Mouse (Mus musculus) B cell, adult 67 days (primary cell): ENCODE measurements around the gene Abhd16b. TPM values are rescaled to one million over a fixed set of nuclear protein-coding genes. Genes with fewer than 3 reads are reported as not detected.

Experiments used
- total RNA-seq, 2 experiments: library from RNA; stranded (reverse); gene quantifications; 4 replicates each; pipeline ENCODE4 v1.2.4; 2023

The Abhd16b gene
- total RNA-seq, result not detected

DNA sequence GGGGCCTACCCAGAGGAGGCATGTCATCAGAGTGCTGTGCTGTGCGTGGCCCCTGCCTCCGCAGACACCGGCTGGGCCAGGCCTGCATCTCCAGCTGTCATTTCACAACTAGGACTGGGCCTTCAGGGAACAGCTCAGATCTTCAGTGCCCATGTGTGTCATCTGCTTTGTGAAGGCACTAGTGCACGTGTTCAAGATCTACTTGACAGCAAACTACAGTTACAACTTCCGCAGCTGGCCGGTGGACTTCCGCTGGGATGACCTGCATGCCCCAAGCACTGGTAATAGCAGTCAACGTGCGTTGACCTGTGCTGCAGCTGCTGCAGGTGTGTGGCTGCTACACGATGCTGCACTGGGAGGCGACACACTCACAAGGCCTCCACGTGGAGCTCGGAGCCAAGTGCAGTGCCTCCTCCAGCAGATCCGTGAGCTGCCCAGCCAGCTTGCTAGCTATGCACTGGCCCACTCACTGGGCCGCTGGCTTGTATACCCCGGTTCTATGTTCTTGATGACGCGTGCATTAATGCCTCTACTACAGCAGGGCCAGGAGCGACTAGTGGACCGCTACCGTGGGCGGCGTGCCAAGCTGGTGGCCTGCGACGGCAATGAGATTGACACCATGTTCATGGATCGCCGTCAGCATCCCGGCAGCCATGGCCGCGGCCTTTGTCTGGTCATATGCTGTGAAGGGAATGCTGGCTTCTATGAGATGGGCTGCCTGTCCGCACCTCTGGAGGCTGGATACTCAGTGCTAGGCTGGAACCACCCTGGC is at the start of gene Abhd16b:
Abhd16b (plus strand) TSS at position 51 of the 772 bp plus-strand sequence.

DNA sequence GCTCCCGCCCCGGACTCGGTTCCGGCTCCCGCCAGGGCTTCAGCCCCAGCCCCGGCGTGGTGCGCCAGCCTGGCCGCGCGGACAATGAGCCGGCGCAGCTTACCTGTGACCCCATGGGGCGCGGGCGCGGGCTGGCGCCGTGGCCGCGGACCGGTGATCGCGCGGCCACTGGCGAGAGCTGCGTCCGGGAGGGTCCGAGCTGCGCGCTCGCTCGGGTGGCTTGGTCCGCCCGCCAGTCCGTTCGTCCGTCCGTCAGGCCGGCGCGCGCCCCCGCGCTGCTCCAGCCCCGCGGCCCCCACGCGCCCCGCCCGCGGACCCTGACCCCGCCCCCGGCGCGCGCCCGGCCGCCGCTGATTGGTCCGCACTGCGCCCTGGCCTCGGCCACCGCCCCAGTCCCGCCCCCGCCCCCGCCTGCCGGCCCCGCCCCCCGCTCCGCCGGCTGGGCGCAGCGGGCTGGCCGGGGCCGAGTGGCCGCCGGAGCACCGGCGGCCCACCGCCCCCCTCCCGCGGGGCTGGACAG is 33.8 kb upstream of the Abhd16b start, which contains the start of gene Zbtb46:
Zbtb46 (minus strand) TSS at position 274 of the 520 bp plus-strand sequence.

DNA sequence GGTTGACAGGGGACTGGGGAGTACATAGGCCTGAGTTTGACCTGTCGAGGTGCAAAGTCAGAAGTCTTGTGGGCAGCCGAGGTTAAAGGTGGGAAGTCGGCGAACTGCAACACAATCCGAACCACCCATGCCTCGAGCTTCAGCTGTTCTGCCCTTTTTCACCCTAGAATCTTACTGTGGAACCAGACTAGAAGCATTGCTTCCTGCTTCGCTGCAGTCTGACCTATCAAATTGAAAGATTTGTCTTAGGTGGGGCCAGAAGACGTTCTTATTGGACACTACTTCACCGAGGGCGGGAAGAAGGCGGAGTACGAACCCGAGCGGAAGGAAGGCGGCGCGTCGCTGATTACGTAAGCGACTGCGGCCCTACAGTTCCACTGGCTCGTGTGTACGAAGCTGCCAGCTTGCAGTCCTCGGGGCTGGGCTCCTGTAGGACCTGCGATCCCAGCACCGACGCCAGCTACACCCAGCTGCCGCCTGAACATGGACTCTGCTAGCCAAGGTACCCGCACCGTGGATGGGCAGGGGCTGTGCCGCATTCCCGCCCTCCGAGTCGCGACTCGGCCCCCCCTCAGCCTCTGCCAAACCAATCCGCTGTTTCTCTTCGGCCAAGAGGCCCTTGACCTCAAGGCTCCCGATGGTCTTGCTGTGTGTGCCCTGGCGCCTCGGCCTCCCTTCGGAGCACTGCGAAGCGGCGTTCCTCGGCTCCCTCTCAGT is 4.0 kb downstream of the Abhd16b start, which contains the start of gene Tpd52l2:
Tpd52l2 (plus strand) TSS at position 312 of the 717 bp plus-strand sequence.

DNA sequence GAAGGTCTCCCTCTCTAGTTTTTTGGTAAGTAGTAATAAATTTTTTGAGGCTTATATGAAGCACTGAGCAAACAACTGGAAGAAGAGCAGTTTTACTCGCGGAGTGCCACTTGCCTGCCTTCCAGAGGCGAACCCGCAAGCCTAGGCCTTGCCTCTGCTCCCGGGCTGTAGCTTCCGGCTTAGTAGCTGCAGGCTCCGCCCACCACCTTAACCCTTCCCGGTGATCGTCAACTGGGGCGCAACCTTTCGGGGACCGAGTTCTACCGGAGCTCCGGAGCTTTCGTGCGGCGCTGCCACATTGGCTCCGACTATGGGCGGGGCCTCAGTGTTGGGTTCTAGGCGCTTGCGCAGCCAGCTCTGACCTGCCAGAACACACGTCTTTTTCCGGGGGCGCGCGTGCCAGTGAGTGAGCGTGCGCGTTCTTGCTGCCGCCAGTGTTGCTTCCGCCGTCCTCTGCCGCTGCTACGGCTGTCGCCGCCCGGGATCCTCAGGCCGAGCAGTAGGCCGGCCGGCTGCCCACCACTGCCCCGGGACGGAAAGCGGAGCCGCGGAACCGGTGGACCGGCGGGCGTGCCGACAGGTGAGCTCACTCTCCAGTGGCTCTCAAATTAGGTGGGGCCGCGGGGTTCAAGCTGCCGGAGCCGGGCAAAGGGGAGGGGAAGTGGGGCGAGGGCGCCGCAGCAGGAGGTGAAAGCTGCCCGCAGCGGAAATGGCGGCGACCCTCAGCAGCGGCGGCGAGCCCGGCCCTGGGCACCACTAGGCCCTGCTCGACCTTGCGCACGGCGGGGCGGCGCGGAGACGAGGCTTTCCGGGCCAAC is 27.3 kb downstream of the Abhd16b start, which contains the start of gene Dnajc5:
Dnajc5 (plus strand) TSS at position 368 of the 818 bp plus-strand sequence.

Other genes with a start within 250 kb of the Abhd16b start
- 10 to 100 TPM; 52.0 to 60.7 TPM for gene Gmeb2, start 205.2 kb upstream of the Abhd16b start, total RNA-seq
- gene Stmn3, start 178.7 kb upstream of the Abhd16b start, total RNA-seq, result not detected
- 100 to 1,000 TPM; 109 to 136 TPM for gene Rtel1, start 173.5 kb upstream of the Abhd16b start, total RNA-seq
- 10 to 100 TPM; 83.0 to 85.7 TPM for gene Zgpat, start 128.3 kb upstream of the Abhd16b start, total RNA-seq
- 100 to 1,000 TPM in 1 of 2 experiments, 10 to 100 TPM in 1; 92.9 to 100 TPM for gene Arfrp1, start 127.8 kb upstream of the Abhd16b start, total RNA-seq
- 10 to 100 TPM; 62.3 to 74.9 TPM for gene Lime1, start 113.1 kb upstream of the Abhd16b start, total RNA-seq
- gene Zbtb46, start 33.8 kb upstream of the Abhd16b start, total RNA-seq, result 1 to 10 TPM in 1 of 2 experiments, under 1 TPM in 1; 0.83 to 2.2 TPM
- gene Tpd52l2, start 3.9 kb downstream of the Abhd16b start, total RNA-seq, result 10 to 100 TPM; 83.2 to 83.7 TPM
- 100 to 1,000 TPM; 134 to 138 TPM for gene Dnajc5, start 27.3 kb downstream of the Abhd16b start, total RNA-seq
- gene Uckl1, start 91.7 kb downstream of the Abhd16b start, total RNA-seq, result 100 to 1,000 TPM; 186 to 229 TPM
- 10 to 100 TPM; 61.5 to 62.6 TPM for gene Prpf6, start 98.7 kb downstream of the Abhd16b start, total RNA-seq
- 10 to 100 TPM; 31.8 to 51.8 TPM for gene Zfp512b, start 99.6 kb downstream of the Abhd16b start, total RNA-seq
- gene Samd10, start 106.0 kb downstream of the Abhd16b start, total RNA-seq, result 10 to 100 TPM; 17.4 to 21.5 TPM
- gene Gm29797, start 163.8 kb downstream of the Abhd16b start, total RNA-seq, result not detected
- under 1 TPM in 1 of 2 experiments, not detected in 1; 0.44 TPM for gene Sox18, start 178.4 kb downstream of the Abhd16b start, total RNA-seq
- gene Tcea2, start 187.1 kb downstream of the Abhd16b start, total RNA-seq, result 10 to 100 TPM; 23.7 to 26.9 TPM
- 100 to 1,000 TPM; 203 to 209 TPM for gene Rgs19, start 200.8 kb downstream of the Abhd16b start, total RNA-seq
- gene Lkaaear1, start 205.2 kb downstream of the Abhd16b start, total RNA-seq, result not detected
- gene Oprl1, start 221.8 kb downstream of the Abhd16b start, total RNA-seq, result 1 to 10 TPM in 1 of 2 experiments, under 1 TPM in 1; 0.24 to 1.2 TPM